Mouse (Mus musculus) lung, postnatal 0 days (tissue): ENCODE measurements around the gene Rin1. TPM values are rescaled to one million over a fixed set of nuclear protein-coding genes. Genes with fewer than 3 reads are reported as not detected.

Experiments used
- ATAC-seq: fragments of 200-750 bp; cut with Nextera tagmentation; 2 replicates; pipeline ENCODE4 v1.8.0; 2017; ENCODE audit warnings: moderate library complexity
- DNase-seq: peaks from one replicate; pipeline ENCODE4 v3.0.0-alpha.2; 2016; ENCODE audit warnings: low spot score
- H3K27ac ChIP-seq: fragments of 300-500 bp; sonication (generic); 2 replicates; pipeline ENCODE4 v1.5.1; 2014; ENCODE audit warnings: antibody characterized with exemption, mild to moderate bottlenecking, low read length, mixed read lengths
- H3K27me3 ChIP-seq: fragments of 300-500 bp; sonication (generic); replicated peaks from 2 replicates; pipeline ENCODE4 v1.6.1; 2014; ENCODE audit warnings: low read length, mixed read lengths; ENCODE audit not compliant: insufficient read depth
- H3K36me3 ChIP-seq: fragments of 300-500 bp; sonication (generic); 2 replicates; pipeline ENCODE4 v1.6.1; 2014; ENCODE audit warnings: low read length, mixed read lengths; ENCODE audit not compliant: insufficient read depth
- H3K4me1 ChIP-seq: fragments of 300-500 bp; sonication (generic); 2 replicates; pipeline ENCODE4 v1.6.1; 2014; ENCODE audit warnings: antibody characterized with exemption, low read depth, low read length, mixed read lengths; ENCODE audit not compliant: insufficient read depth
- H3K4me2 ChIP-seq: fragments of 300-500 bp; sonication (generic); replicated peaks from 2 replicates; pipeline ENCODE4 v1.6.1; 2014; ENCODE audit warnings: low read depth, mild to moderate bottlenecking, low read length, moderate library complexity, mixed read lengths
- H3K4me3 ChIP-seq: fragments of 300-500 bp; sonication (generic); 2 replicates; pipeline ENCODE4 v1.5.1; 2014; ENCODE audit warnings: low read depth, low read length
- H3K9ac ChIP-seq: fragments of 300-500 bp; sonication (generic); replicated peaks from 2 replicates; pipeline ENCODE4 v1.6.1; 2014; ENCODE audit warnings: low read depth, mild to moderate bottlenecking
- H3K9me3 ChIP-seq: fragments of 300-500 bp; sonication (generic); 2 replicates; pipeline ENCODE4 v1.6.1; 2016; ENCODE audit warnings: low read length, mixed read lengths
- CTCF ChIP-seq: IDR thresholded peaks from 2 replicates; pipeline ENCODE4 v1.5.1; 2016; ENCODE audit warnings: antibody characterized with exemption, mild to moderate bottlenecking
- EP300 ChIP-seq: IDR thresholded peaks from 2 replicates; pipeline ENCODE4 v1.6.1; 2016; ENCODE audit warnings: antibody characterized with exemption, mild to moderate bottlenecking, control low read depth
- WGBS: fragments of 180-500 bp; shearing (Covaris S2); extraction: QIAGEN DNeasy Blood & Tissue Kit; methylation state at CpG from one replicate; pipeline ENCODE4 v1.1.7; 2014; 5-methylcytosine and 5-hydroxymethylcytosine counted together
- polyA plus RNA-seq: library from polyadenylated mRNA; unstranded; fragments of >200 nt; fragmentation: Nextera tagmentation; extraction: Ambion mirVana; gene quantifications from 2 replicates; pipeline ENCODE4 v1.2.1, GENCODE M21; 2015

Rin1 gene
- polyA plus RNA-seq, 1 experiment from 2014 or later = 1.7 TPM

DNA sequence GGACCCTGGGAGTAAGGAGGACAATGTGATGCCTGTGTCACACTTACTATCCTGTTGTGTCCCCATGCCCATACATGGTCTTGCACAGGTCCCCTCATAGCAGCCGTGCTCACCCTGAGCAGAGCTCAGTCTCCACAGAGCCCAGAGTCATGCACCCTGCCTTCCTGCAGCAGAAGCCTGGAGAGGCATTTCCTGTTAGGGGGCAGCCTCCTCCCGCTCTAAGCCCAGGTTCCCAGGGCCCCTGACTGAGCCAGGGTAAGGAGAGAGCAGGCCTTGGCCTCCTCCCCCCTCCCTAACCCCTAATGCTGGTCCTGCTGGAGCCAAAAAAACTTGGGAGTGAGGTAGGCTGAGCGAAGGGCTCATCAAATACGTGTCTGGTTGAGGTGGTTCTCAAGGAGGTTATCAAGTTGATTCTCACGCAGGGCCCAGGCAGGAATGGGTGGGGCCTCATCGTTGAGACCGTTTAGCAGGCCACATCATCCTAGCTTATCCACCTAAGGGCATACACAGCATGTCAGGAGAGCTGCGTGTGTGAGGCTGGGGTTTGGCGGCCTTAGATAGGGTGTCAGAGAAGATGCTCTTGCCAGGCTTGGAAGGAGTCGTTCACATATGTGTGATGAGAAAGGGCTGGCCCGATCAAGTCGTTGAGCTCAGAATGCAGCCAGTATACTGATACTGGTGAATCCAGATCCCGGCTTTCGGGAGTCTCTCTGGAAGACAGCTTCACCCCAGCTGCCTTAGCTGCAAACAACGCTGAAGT lies 16.9 kb downstream of the Rin1 start:
- peak overlapping the region; percentile 41 for H3K4me3 ChIP-seq
- ATAC-seq (peak; percentile 8; the same call in 1 of the 2 replicates), DNase-seq (peak; percentile 20)
- H3K4me1 ChIP-seq = peaks cover 14% of the 10 kb centered on the region; the same call in 1 of the 2 replicates
- H3K36me3 ChIP-seq = no peaks in the 10 kb centered on the region
- TF ChIP-seq CTCF (no peak), EP300 (no peak)
- 0 out of 2 replicates have a peak, but pooled peaks cover 11% of the 10 kb centered on the region for H3K27me3 ChIP-seq
- H3K9ac ChIP-seq = no peak overlapping the region
- H3K9me3 ChIP-seq = no peaks in the 10 kb centered on the region
- peak overlapping the region; percentile 57 for H3K27ac ChIP-seq
- H3K4me2 ChIP-seq = peak overlapping the region; percentile 70
- WGBS = 8% methylated on average over 15 of the region's 15 CpGs

DNA sequence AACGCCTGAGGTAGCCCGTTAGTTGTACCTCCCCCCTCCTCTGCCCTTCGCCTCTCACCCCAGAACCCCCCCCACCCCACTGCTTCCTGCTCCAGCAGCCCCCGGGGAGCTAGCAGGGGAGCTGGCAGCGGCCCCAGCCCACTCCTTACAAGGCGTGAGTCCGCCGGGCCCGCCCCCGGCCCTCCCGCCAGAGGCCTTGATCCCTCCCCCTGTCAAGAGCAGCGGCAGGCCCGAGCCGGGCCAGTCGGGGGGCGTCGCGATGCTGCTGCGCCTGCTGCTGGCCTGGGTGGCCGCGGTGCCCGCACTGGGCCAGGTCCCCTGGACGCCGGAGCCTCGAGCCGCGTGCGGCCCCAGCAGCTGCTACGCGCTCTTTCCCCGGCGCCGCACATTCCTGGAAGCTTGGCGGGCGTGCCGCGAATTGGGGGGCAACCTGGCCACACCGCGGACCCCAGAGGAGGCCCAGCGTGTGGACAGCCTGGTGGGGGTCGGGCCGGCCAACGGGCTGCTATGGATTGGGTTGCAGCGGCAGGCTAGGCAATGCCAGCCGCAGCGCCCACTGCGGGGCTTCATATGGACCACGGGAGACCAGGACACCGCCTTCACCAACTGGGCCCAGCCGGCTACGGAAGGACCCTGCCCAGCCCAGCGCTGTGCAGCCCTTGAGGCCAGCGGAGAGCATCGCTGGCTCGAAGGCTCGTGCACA lies 17.7 kb downstream of the Rin1 start, which contains the start of gene Cd248:
TSS of gene Cd248 (plus strand) at position 212 of the 703 bp plus-strand sequence.
- WGBS = under 1% methylated on average over 39 of the region's 56 CpGs
- Histone ChIP-seq H3K36me3 (no peaks in the 10 kb centered on the region), H3K4me3 (peak within 1 kb of the TSS; percentile 41), H3K27ac (peak within 1 kb of the TSS; percentile 57), H3K4me1 (peaks cover 14% of the 10 kb centered on the region; the same call in 1 of the 2 replicates), H3K9ac (peak within 1 kb of the TSS; percentile 6), H3K27me3 (0 out of 2 replicates have a peak, but pooled peaks cover 11% of the 10 kb centered on the region), H3K9me3 (no peaks in the 10 kb centered on the region), H3K4me2 (peak within 1 kb of the TSS; percentile 70)
- TF ChIP-seq EP300 (no peak), CTCF (no peak)
- peak; percentile 67 for ATAC-seq
- DNase-seq = peak; percentile 77

DNA sequence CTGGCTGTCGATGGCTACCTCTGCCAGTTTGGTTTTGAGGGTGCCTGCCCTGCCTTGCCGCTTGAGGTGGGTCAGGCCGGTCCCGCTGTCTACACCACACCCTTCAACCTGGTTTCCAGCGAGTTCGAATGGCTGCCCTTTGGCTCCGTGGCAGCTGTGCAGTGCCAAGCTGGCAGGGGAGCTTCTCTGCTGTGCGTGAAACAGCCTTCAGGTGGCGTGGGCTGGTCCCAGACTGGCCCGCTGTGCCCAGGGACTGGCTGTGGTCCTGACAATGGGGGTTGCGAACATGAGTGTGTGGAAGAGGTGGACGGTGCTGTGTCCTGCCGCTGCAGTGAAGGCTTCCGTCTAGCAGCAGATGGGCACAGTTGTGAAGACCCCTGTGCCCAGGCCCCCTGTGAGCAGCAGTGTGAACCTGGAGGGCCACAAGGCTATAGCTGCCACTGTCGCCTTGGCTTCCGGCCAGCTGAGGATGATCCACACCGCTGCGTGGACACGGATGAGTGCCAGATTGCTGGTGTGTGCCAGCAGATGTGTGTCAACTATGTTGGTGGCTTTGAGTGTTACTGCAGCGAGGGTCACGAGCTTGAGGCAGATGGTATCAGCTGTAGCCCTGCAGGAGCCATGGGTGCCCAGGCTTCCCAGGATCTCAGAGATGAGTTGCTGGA lies 18.4 kb downstream of the Rin1 start:
- peak overlapping the region; percentile 41 for H3K4me3 ChIP-seq
- H3K4me2 ChIP-seq = peak overlapping the region; percentile 70
- peaks cover 14% of the 10 kb centered on the region; the same call in 1 of the 2 replicates for H3K4me1 ChIP-seq
- H3K9ac ChIP-seq = peak overlapping the region; percentile 6
- 33% methylated on average over 21 of the region's 21 CpGs for WGBS
- no peak overlapping the region for H3K27ac ChIP-seq
- no peaks in the 10 kb centered on the region for H3K9me3 ChIP-seq
- ATAC-seq (no peak), DNase-seq (no peak)
- TF ChIP-seq EP300 (no peak), CTCF (no peak; the same call in 1 of the 2 replicates)
- H3K27me3 ChIP-seq = 0 out of 2 replicates have a peak, but pooled peaks cover 11% of the 10 kb centered on the region
- H3K36me3 ChIP-seq = no peaks in the 10 kb centered on the region

DNA sequence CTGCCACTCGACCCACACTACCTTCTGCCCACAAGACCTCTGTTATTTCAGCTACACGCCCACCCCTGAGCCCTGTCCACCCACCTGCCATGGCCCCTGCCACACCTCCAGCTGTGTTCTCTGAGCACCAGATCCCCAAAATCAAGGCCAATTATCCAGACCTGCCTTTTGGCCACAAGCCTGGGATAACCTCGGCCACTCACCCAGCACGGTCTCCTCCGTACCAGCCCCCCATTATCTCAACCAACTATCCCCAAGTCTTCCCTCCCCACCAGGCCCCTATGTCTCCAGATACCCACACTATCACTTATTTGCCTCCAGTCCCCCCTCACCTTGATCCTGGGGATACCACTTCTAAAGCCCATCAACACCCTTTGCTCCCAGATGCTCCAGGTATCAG lies 19.2 kb downstream of the Rin1 start:
- Histone ChIP-seq H3K27ac (no peak overlapping the region), H3K4me1 (peaks cover 14% of the 10 kb centered on the region; the same call in 1 of the 2 replicates), H3K4me3 (no peak overlapping the region), H3K9me3 (no peaks in the 10 kb centered on the region), H3K4me2 (peak overlapping the region; percentile 70; the same call in 1 of the 2 replicates), H3K9ac (no peak overlapping the region), H3K36me3 (no peaks in the 10 kb centered on the region), H3K27me3 (0 out of 2 replicates have a peak, but pooled peaks cover 11% of the 10 kb centered on the region)
- ATAC-seq (no peak), DNase-seq (no peak)
- TF ChIP-seq EP300 (no peak), CTCF (no peak)
- WGBS = 62% methylated on average over 5 of the region's 5 CpGs

DNA sequence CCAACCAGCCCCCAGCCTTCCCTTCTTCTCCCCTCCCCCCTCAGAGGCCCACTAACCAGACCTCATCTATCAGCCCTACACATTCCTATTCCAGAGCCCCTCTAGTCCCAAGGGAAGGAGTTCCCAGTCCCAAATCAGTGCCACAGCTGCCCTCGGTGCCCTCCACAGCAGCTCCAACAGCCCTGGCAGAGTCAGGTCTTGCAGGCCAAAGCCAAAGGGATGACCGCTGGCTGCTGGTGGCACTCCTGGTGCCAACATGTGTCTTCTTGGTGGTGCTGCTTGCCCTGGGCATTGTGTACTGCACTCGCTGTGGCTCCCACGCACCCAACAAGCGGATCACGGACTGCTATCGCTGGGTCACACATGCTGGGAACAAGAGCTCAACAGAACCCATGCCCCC lies 19.7 kb downstream of the Rin1 start:
- no peak overlapping the region; the same call in 1 of the 2 replicates for H3K4me3 ChIP-seq
- H3K36me3 ChIP-seq = no peaks in the 10 kb centered on the region
- peaks cover 14% of the 10 kb centered on the region; the same call in 1 of the 2 replicates for H3K4me1 ChIP-seq
- TF ChIP-seq CTCF (no peak), EP300 (no peak)
- ATAC-seq (no peak), DNase-seq (no peak)
- peak overlapping the region; percentile 70; the same call in 1 of the 2 replicates for H3K4me2 ChIP-seq
- H3K27me3 ChIP-seq = 0 out of 2 replicates have a peak, but pooled peaks cover 11% of the 10 kb centered on the region
- 67% methylated on average over 7 of the region's 7 CpGs for WGBS
- H3K27ac ChIP-seq = no peak overlapping the region
- H3K9me3 ChIP-seq = no peaks in the 10 kb centered on the region
- H3K9ac ChIP-seq = no peak overlapping the region
